Mouse (Mus musculus) thymus, postnatal 25 days (tissue): ENCODE measurements around the gene Ablim1.

Source experiments
- DNase-seq: peaks from one replicate; pipeline ENCODE4 v3.0.0; 2022

Ablim1 gene

DNA sequence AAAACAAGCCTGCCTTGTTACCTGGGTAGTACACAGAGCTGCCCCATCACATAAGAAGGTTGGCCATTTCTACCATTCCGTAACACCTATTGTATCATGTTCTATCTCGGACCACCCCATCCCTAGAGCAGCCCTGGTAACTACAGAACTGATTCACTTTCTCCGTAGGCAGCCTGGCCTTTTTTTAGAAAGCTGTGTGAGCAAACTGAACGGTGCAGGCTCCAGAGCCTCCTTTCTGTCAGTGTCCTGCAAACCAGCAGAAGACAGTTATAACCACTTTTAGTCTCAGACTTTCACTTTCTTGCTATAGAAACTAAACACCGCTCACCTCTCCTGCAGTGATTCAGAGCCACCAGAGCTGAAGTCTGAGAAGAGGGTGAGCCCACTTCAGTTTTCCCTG, 314.1 kb downstream of the Ablim1 start:
- no peak for DNase-seq

- DNase-seq: no peak
These were observed 314.9 kb downstream of the Ablim1 start for GRCm38 (mm10) chr19:56999781-57000180.

DNA sequence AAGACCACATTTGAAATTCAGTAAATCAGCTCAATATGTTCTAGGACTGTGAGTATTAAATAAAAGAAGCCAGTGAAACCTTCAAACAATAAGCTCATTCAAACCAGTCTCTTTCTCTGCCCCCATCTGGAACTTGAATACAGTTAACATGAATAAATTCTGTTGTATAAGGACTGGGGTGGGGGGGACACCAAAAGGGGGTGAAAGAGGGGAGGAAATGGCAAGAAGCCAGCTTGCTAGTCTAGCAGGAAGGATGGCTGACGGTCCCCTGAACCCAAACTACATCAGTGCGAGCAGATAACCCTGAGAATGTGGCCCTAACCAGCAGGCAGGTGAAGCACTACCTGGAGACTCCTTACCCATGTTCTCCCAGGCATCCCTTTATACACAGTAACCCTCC, 315.8 kb downstream of the Ablim1 start:
- no peak for DNase-seq

GRCm38 (mm10) chr19:56998331-56998730, 316.4 kb downstream of the Ablim1 start:
- DNase-seq: no peak

- DNase-seq: no peak
These were observed 317.5 kb downstream of the Ablim1 start for GRCm38 (mm10) chr19:56997164-56997599.

DNA sequence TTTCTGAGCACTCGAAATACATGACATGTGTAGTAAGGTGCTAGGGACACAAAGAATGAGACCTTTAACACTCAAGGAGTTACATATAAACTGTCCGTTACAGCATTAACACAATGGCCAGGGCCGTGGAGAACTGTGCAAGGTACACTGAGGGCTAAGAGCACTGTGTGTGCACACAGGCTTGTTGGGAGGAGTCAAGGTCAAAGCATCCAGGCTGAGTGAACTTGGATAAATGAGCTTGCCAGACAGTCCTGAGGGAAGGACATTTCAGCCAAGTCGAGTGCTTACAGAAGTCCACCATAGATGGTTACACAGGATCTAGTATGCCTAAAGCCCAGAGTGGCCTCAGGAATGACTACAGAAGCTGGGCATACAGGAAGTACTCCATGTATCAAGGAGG, 319.3 kb downstream of the Ablim1 start:
- no peak for DNase-seq

GRCm38 (mm10) chr19:56994653-56995052, 320.1 kb downstream of the Ablim1 start:
- DNase-seq: no peak

- DNase-seq: no peak
These were observed 321.0 kb downstream of the Ablim1 start for GRCm38 (mm10) chr19:56993763-56994162.

- DNase-seq: no peak
These were observed 321.7 kb downstream of the Ablim1 start for GRCm38 (mm10) chr19:56992978-56993545.

- DNase-seq: no peak
These were observed 324.2 kb downstream of the Ablim1 start for GRCm38 (mm10) chr19:56990367-56991111.

DNA sequence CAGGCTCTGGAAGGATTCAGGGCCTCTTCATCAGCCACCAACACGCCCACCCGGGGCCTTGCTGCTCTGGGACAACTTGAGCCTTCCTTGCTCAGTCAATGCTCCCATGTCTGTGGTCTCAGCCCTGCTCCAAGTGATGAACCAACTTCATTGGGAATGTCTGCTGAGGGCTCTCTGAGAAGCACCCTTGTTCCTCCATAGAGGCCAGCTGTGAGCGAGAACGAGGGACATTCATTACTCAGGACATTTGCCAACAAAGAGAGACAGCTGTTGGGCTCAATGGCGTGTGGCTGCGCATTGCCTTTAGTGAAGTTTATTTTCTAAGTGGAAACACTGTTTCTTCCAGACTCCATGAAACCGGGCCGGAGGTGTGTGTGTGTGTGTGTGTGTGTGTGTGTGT, 325.5 kb downstream of the Ablim1 start:
- DNase-seq: no peak

GRCm38 (mm10) chr19:56984229-56984628, 330.5 kb downstream of the Ablim1 start:
- no peak for DNase-seq

GRCm38 (mm10) chr19:56983757-56984156, 331.0 kb downstream of the Ablim1 start:
- no peak for DNase-seq
